Mouse (Mus musculus) myocyte (in vitro differentiated cells): Measurements from ENCODE around the gene Diaph3.
A peak's percentile ranks its signal among the peaks of the same experiment; 100 is the strongest.

ENCODE experiments used
- CEBPB ChIP-seq: IDR thresholded peaks from 2 replicates; pipeline ENCODE4 v1.6.1; 2011; ENCODE audit warnings: mild to moderate bottlenecking, moderate library complexity; ENCODE audit not compliant: poor library complexity, insufficient read depth, severe bottlenecking
- E2F4 ChIP-seq: IDR thresholded peaks from one replicate; pipeline ENCODE4 v1.6.1; 2011; ENCODE audit warnings: mild to moderate bottlenecking, control low read depth, moderate library complexity; ENCODE audit not compliant: insufficient read depth
- POLR2A ChIP-seq: IDR thresholded peaks from one replicate; pipeline ENCODE4 v1.6.1; 2011; ENCODE audit warnings: low read depth, mild to moderate bottlenecking, control low read depth, moderate library complexity; ENCODE audit not compliant: insufficient read length
- TCF12 ChIP-seq: IDR thresholded peaks from one replicate; pipeline ENCODE4 v1.6.1; 2011; ENCODE audit warnings: mild to moderate bottlenecking, control low read depth; ENCODE audit not compliant: poor library complexity, insufficient read depth, severe bottlenecking
- USF1 ChIP-seq: IDR thresholded peaks from one replicate; pipeline ENCODE4 v1.6.1; 2011; ENCODE audit warnings: low read depth, mild to moderate bottlenecking, control low read depth, moderate library complexity

DNA sequence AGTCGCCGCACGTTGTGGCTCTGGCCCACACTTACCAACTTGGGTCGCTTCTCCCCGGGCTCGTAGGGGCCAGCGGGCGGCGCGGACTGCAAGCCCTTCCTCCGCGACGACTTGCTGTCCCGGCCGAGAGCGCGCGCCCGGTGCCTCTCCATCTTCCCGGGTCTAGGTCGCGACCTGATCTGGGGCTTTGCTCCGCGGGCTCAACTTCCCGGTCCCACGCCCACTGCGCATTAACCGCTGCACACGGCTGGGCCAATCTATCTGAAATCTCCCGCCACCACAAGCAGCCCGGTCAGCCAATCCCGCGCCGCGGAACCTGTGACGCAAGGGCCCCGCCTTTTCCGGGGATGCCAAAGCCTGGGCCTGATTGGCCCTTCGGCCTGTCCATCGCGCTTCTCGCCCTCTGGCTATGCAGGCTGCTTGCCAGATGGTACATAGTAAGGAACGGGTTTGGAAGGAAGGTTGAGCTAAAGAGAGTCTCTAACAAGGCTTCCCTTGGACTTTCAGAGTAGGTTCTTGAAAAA lies at the start of gene Diaph3:
- TF ChIP-seq POLR2A: peak; percentile 58
- no peak for TF ChIP-seq USF1
- no peak for TF ChIP-seq CEBPB
- peak; percentile 97 for TF ChIP-seq E2F4
- TF ChIP-seq TCF12: no peak
